Mouse (Mus musculus): ENCODE measurements around the gene Setd1a.
"Not testable (repeated sequence)": the region's sequence is repeated elsewhere in the genome, so short reads cannot be mapped to it uniquely, and the experiment has no call there.

The Setd1a gene

GRCm38 (mm10) chr7:127766851-127767609 is 9.4 kb upstream of the Setd1a start:
- no peak for DNase-seq (ENCODE audit: low read depth)

GRCm38 (mm10) chr7:127767671-127768345 is 8.7 kb upstream of the Setd1a start:
- no peak for DNase-seq (ENCODE audit: low read depth)

- no peak for DNase-seq (ENCODE audit: low read depth)
These were observed 8.0 kb upstream of the Setd1a start for GRCm38 (mm10) chr7:127768346-127768996.

- DNase-seq (ENCODE audit: low read depth), result peak; percentile 98
These were observed 7.4 kb upstream of the Setd1a start for GRCm38 (mm10) chr7:127768997-127769593.

- DNase-seq (ENCODE audit: low read depth), result peak; percentile 66
These were observed 6.8 kb upstream of the Setd1a start, which contains the start of gene Orai3 for GRCm38 (mm10) chr7:127769651-127770038. Gene Orai3, plus strand, starts transcription at chr7:127769815.

GRCm38 (mm10) chr7:127770039-127770905 is 6.2 kb upstream of the Setd1a start:
- DNase-seq (ENCODE audit: low read depth), result no peak

- DNase-seq (ENCODE audit: low read depth), result no peak
These were observed 5.2 kb upstream of the Setd1a start for GRCm38 (mm10) chr7:127771262-127771661.

- DNase-seq (ENCODE audit: low read depth), result no peak
These were observed 4.4 kb upstream of the Setd1a start for GRCm38 (mm10) chr7:127772080-127772479.

- no peak for DNase-seq (ENCODE audit: low read depth)
These were observed 3.9 kb upstream of the Setd1a start for GRCm38 (mm10) chr7:127772557-127772956.

- DNase-seq (ENCODE audit: low read depth), result no peak
These were observed 2.6 kb upstream of the Setd1a start for GRCm38 (mm10) chr7:127773664-127774384.

GRCm38 (mm10) chr7:127775837-127776236 is 633 bp upstream of the Setd1a start:
- not testable (repeated sequence) for DNase-seq (ENCODE audit: low read depth)

GRCm38 (mm10) chr7:127776878-127777473 is 506 bp downstream of the Setd1a start:
- peak; percentile 62 for DNase-seq (ENCODE audit: low read depth)

- DNase-seq (ENCODE audit: low read depth), result no peak
These were observed 1.2 kb downstream of the Setd1a start for GRCm38 (mm10) chr7:127777474-127778266.

- DNase-seq (ENCODE audit: low read depth), result no peak
These were observed 1.9 kb downstream of the Setd1a start for GRCm38 (mm10) chr7:127778350-127778749.

- DNase-seq (ENCODE audit: low read depth), result no peak
These were observed 8.8 kb downstream of the Setd1a start, which contains the start of gene Gm49388 for GRCm38 (mm10) chr7:127785308-127785707. Gene Gm49388, plus strand, starts transcription at chr7:127785608.

- no peak for DNase-seq (ENCODE audit: low read depth)
These were observed 20.8 kb downstream of the Setd1a start for GRCm38 (mm10) chr7:127797076-127797845.

GRCm38 (mm10) chr7:127798591-127798990 is 22.1 kb downstream of the Setd1a start:
- DNase-seq (ENCODE audit: low read depth), result no peak

GRCm38 (mm10) chr7:127799211-127799610 is 22.7 kb downstream of the Setd1a start:
- no peak for DNase-seq (ENCODE audit: low read depth)

GRCm38 (mm10) chr7:127799738-127800137 is 23.3 kb downstream of the Setd1a start:
- no peak for DNase-seq (ENCODE audit: low read depth)
